Mouse (Mus musculus) C2C12 (cell line): ENCODE measurements at regions not wholly inside any gene's neighbourhood (a gene's known extent, or its start where the extent isn't known, plus 50 kb on each side); places are given as distances from the start of the nearest gene placed in this dataset.

Experiments
- CEBPB ChIP-seq: IDR thresholded peaks from one replicate; pipeline ENCODE4 v1.6.1; 2011; ENCODE audit warnings: low read depth, mild to moderate bottlenecking, control low read depth, moderate library complexity
- CTCF ChIP-seq: IDR thresholded peaks from one replicate; pipeline ENCODE4 v1.5.1; 2011; ENCODE audit not compliant: control insufficient read depth, insufficient read depth, insufficient read length
- MAX ChIP-seq: IDR thresholded peaks from one replicate; pipeline ENCODE4 v1.6.1; 2011; ENCODE audit warnings: mild to moderate bottlenecking, control low read depth
- MYOD1 ChIP-seq: IDR thresholded peaks from one replicate; pipeline ENCODE4 v1.6.1; 2011; ENCODE audit warnings: low read depth; ENCODE audit not compliant: control insufficient read depth, insufficient read length
- MYOG ChIP-seq: IDR thresholded peaks from one replicate; pipeline ENCODE4 v1.6.1; 2011; ENCODE audit not compliant: control insufficient read depth, insufficient read length; ENCODE audit errors: extremely low read depth

- TF ChIP-seq CTCF (no peak), MAX (no peak), MYOG (no peak), CEBPB (no peak), MYOD1 (no peak)
Observed at GRCm38 (mm10) chr12:74502791-74503190, 186.6 kb upstream of the Gm11042 start.
